Mouse (Mus musculus) G1E (cell line): ENCODE measurements around the gene Nacc1. TPM values are rescaled to one million over a fixed set of nuclear protein-coding genes. Genes with fewer than 3 reads are reported as not detected.

Experiments
- ATAC-seq: 2 replicates; pipeline ENCODE4 v1.8.0; 2016; ENCODE audit warnings: mild to moderate bottlenecking; ENCODE audit not compliant: insufficient number of reproducible peaks, poor library complexity, low FRiP score, severe bottlenecking; ENCODE audit errors: extremely low read depth
- DNase-seq: peaks from one replicate; pipeline ENCODE4 v3.0.0; 2012; ENCODE audit warnings: low spot score
- H3K27me3 ChIP-seq: 2 replicates; pipeline ENCODE4 v1.6.1; 2012; ENCODE audit warnings: mild to moderate bottlenecking, low read length, inconsistent platforms; ENCODE audit not compliant: insufficient read depth
- H3K36me3 ChIP-seq: replicated peaks from 2 replicates; pipeline ENCODE3; 2012; ENCODE audit warnings: mild to moderate bottlenecking, inconsistent platforms
- H3K4me1 ChIP-seq: 2 replicates; pipeline ENCODE4 v1.6.1; 2012; ENCODE audit warnings: low read depth, low read length, inconsistent platforms, mixed read lengths; ENCODE audit not compliant: insufficient read depth
- H3K4me3 ChIP-seq: 2 replicates; pipeline ENCODE4 v1.5.1; 2012; ENCODE audit warnings: low read depth, mild to moderate bottlenecking, inconsistent platforms, low read length, moderate library complexity, mixed read lengths
- H3K9me3 ChIP-seq: replicated peaks from 2 replicates; pipeline ENCODE4 v1.6.1; 2012; ENCODE audit warnings: inconsistent platforms
- CTCF ChIP-seq: IDR thresholded peaks from 2 replicates; pipeline ENCODE4 v1.5.1; 2012; ENCODE audit warnings: low read depth, low read length, inconsistent platforms, mixed read lengths
- GATA1 ChIP-seq: IDR thresholded peaks from 2 replicates; pipeline ENCODE4 v1.6.1; 2012; ENCODE audit warnings: borderline replicate concordance, low read length, inconsistent platforms, mixed read lengths
- GATA2 ChIP-seq: IDR thresholded peaks from 2 replicates; pipeline ENCODE4 v1.6.1; 2012; ENCODE audit warnings: low read depth, low read length, inconsistent platforms, borderline replicate concordance
- POLR2AphosphoS5 ChIP-seq: IDR thresholded peaks from 2 replicates; pipeline ENCODE4 v1.6.1; 2012; ENCODE audit warnings: low read depth, low read length, inconsistent platforms; ENCODE audit not compliant: insufficient replicate concordance
- TAL1 ChIP-seq: conservative IDR thresholded peaks from 2 replicates; pipeline ENCODE4 v1.6.1; 2012; ENCODE audit warnings: low read depth, low read length, inconsistent platforms, mixed read lengths
- polyA plus RNA-seq: library from polyadenylated mRNA; stranded (reverse); fragments of >175 nt; gene quantifications from 2 replicates; pipeline ENCODE4 v1.2.3, GENCODE M21; 2012
- total RNA-seq, 2 experiments: library from RNA; stranded (forward) in 1 of 2; stranded (reverse) in 1 of 2; fragments of 200-1000 nt in 1 of 2; fragments of >200 nt in 1 of 2; fragmentation: Nextera tagmentation in 1 of 2; gene quantifications; 2 replicates each; pipeline ENCODE4 v1.2.3; 2014 to 2017

Nacc1 gene
- total and polyA plus RNA-seq, 3 experiments, result 48.1 to 207 (median 125) TPM

- H3K4me3 ChIP-seq, result peak overlapping the region; percentile 71; the same call in 1 of the 2 replicates
- DNase-seq, result no peak
- H3K9me3 ChIP-seq, result no peaks in the 10 kb centered on the region
- peaks cover 98% of the 10 kb centered on the region for H3K4me1 ChIP-seq
- ATAC-seq, result no peak
- TF ChIP-seq POLR2AphosphoS5 (no peak), GATA2 (no peak), TAL1 (no peak), CTCF (no peak), GATA1 (no peak)
- peaks cover 82% of the 10 kb centered on the region for H3K36me3 ChIP-seq
- no peaks in the 10 kb centered on the region for H3K27me3 ChIP-seq
Measured at GRCm38 (mm10) chr8:84725246-84725940, 37.7 kb upstream of the Nacc1 start.

- H3K36me3 ChIP-seq, result peaks cover 82% of the 10 kb centered on the region
- TF ChIP-seq POLR2AphosphoS5 (no peak), TAL1 (peak; percentile 58; the same call in 1 of the 2 replicates)
- no peak for DNase-seq
- no peaks in the 10 kb centered on the region for H3K9me3 ChIP-seq
- ATAC-seq, result 0 out of 2 replicates have a peak, but pooled peaks have one; percentile 4
- H3K4me1 ChIP-seq, result peaks cover 92% of the 10 kb centered on the region
- no peaks in the 10 kb centered on the region for H3K27me3 ChIP-seq
- H3K4me3 ChIP-seq, result peak overlapping the region; percentile 71
Measured at GRCm38 (mm10) chr8:84724683-84725082, 37.0 kb upstream of the Nacc1 start.

DNA sequence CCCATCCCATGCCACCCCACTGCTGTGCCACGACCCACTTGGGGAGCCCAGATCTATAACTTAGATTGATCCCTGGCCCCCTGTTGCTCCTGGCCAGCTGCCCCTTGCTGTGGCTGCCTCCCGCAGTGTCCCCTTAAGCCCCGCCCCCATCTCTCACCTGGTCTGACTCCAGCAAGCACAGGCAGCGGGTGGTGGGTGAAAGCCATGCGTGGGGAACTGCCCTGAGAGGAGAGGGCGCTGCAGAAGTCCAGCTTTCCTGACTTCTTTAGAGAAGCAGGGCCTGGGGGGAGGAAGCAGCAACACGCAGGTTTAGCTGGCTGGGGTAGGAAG, 35.9 kb upstream of the Nacc1 start:
- Histone ChIP-seq H3K9me3 (no peaks in the 10 kb centered on the region), H3K4me3 (peak overlapping the region; percentile 71), H3K27me3 (no peaks in the 10 kb centered on the region), H3K4me1 (peaks cover 81% of the 10 kb centered on the region), H3K36me3 (peaks cover 85% of the 10 kb centered on the region)
- no peak for DNase-seq
- 0 out of 2 replicates have a peak, but pooled peaks have one; percentile 4 for ATAC-seq
- no peak for TF ChIP-seq CTCF
- no peak for TF ChIP-seq GATA2
- no peak for TF ChIP-seq GATA1
- TF ChIP-seq POLR2AphosphoS5, result no peak
- no peak for TF ChIP-seq TAL1

GRCm38 (mm10) chr8:84722850-84723570, 35.3 kb upstream of the Nacc1 start, which contains the start of gene G430095P16Rik:
G430095P16Rik (plus strand) TSS chr8:84723007.
- peak; percentile 84 for DNase-seq
- no peaks in the 10 kb centered on the region for H3K27me3 ChIP-seq
- peaks cover 85% of the 10 kb centered on the region for H3K36me3 ChIP-seq
- H3K4me3 ChIP-seq, result peak within 1 kb of the TSS; percentile 71
- TF ChIP-seq POLR2AphosphoS5, result no peak
- no peak for TF ChIP-seq CTCF
- TF ChIP-seq GATA1, result no peak
- no peak for TF ChIP-seq TAL1
- TF ChIP-seq GATA2, result no peak
- peaks cover 76% of the 10 kb centered on the region for H3K4me1 ChIP-seq
- peak; percentile 80 for ATAC-seq
- no peaks in the 10 kb centered on the region for H3K9me3 ChIP-seq

- H3K36me3 ChIP-seq, result peaks cover 85% of the 10 kb centered on the region
- peak overlapping the region; percentile 71 for H3K4me3 ChIP-seq
- no peak for ATAC-seq
- H3K4me1 ChIP-seq, result peaks cover 72% of the 10 kb centered on the region
- no peak for TF ChIP-seq GATA1
- DNase-seq, result no peak
- H3K27me3 ChIP-seq, result no peaks in the 10 kb centered on the region
- H3K9me3 ChIP-seq, result no peaks in the 10 kb centered on the region
Measured at GRCm38 (mm10) chr8:84722530-84722849, 34.8 kb upstream of the Nacc1 start.

- H3K4me1 ChIP-seq, result peaks cover 48% of the 10 kb centered on the region
- H3K27me3 ChIP-seq, result no peaks in the 10 kb centered on the region
- no peak for DNase-seq
- H3K36me3 ChIP-seq, result peaks cover 76% of the 10 kb centered on the region
- no peak overlapping the region for H3K4me3 ChIP-seq
- H3K9me3 ChIP-seq, result no peaks in the 10 kb centered on the region
- ATAC-seq, result no peak
- TF ChIP-seq GATA2 (no peak), TAL1 (no peak), POLR2AphosphoS5 (no peak), GATA1 (no peak), CTCF (no peak)
Measured at GRCm38 (mm10) chr8:84718959-84719690, 31.5 kb upstream of the Nacc1 start.
